Mouse (Mus musculus) midbrain, embryonic 14.5 days (tissue): ENCODE results near the gene Pafah2. TPM values are rescaled to one million over a fixed set of nuclear protein-coding genes. Genes with fewer than 3 reads are reported as not detected.
A peak's percentile ranks its signal among the peaks of the same experiment; 100 is the strongest.
"Not testable (repeated sequence)": the region's sequence is repeated elsewhere in the genome, so short reads cannot be mapped to it uniquely, and the experiment has no call there.

Source experiments
- ATAC-seq: fragments of 200-750 bp; cut with Nextera tagmentation; 2 replicates; pipeline ENCODE4 v1.8.0; 2017; ENCODE audit warnings: moderate number of reproducible peaks, moderate library complexity; ENCODE audit not compliant: low FRiP score, low TSS enrichment
- DNase-seq: peaks from one replicate; pipeline ENCODE4 v3.0.0-alpha.2; 2015
- H3K27ac ChIP-seq: fragments of 300-500 bp; sonication (generic); replicated peaks from 2 replicates; pipeline ENCODE4 v1.5.1; 2014; ENCODE audit warnings: mild to moderate bottlenecking, low read depth, low read length, moderate library complexity
- H3K27me3 ChIP-seq: fragments of 300-500 bp; sonication (generic); 2 replicates; pipeline ENCODE4 v1.6.1; 2014; ENCODE audit warnings: low read length, control low read depth, mixed read lengths; ENCODE audit not compliant: control insufficient read depth, insufficient read depth
- H3K36me3 ChIP-seq: fragments of 300-500 bp; sonication (generic); 2 replicates; pipeline ENCODE4 v1.6.1; 2014; ENCODE audit warnings: low read length, control low read depth; ENCODE audit not compliant: control insufficient read depth, insufficient read depth
- H3K4me1 ChIP-seq: fragments of 300-500 bp; sonication (generic); 2 replicates; pipeline ENCODE4 v1.6.1; 2014; ENCODE audit warnings: mild to moderate bottlenecking, antibody characterized with exemption, low read length, control low read depth; ENCODE audit not compliant: control insufficient read depth, insufficient read depth
- H3K4me2 ChIP-seq: fragments of 300-500 bp; sonication (generic); 2 replicates; pipeline ENCODE4 v1.6.1; 2014; ENCODE audit warnings: mild to moderate bottlenecking, low read length, moderate library complexity
- H3K4me3 ChIP-seq: fragments of 300-500 bp; sonication (generic); replicated peaks from 2 replicates; pipeline ENCODE4 v1.5.1; 2014; ENCODE audit warnings: low read depth, low read length
- H3K9ac ChIP-seq: fragments of 300-500 bp; sonication (generic); replicated peaks from 2 replicates; pipeline ENCODE4 v1.6.1; 2014; ENCODE audit warnings: mild to moderate bottlenecking, low read length, moderate library complexity
- H3K9me3 ChIP-seq: fragments of 300-500 bp; sonication (generic); 2 replicates; pipeline ENCODE4 v1.6.1; 2016; ENCODE audit warnings: low read length, control low read depth, mixed read lengths; ENCODE audit not compliant: control insufficient read depth
- WGBS: fragments of 180-500 bp; shearing (Covaris S2); extraction: QIAGEN DNeasy Blood & Tissue Kit; methylation state at CpG from one replicate; pipeline ENCODE4 v1.1.7; 2014; 5-methylcytosine and 5-hydroxymethylcytosine counted together
- polyA plus RNA-seq: library from polyadenylated mRNA; unstranded; fragments of >200 nt; fragmentation: Nextera tagmentation; extraction: Ambion mirVana; gene quantifications from 2 replicates; pipeline ENCODE4 v1.2.1, GENCODE M21; 2014

Pafah2 gene
- polyA plus RNA-seq, 1 experiment from 2014 or later = 6.9 TPM

GRCm38 (mm10) chr4:134365280-134365679, 30.8 kb upstream of the Pafah2 start:
- Histone ChIP-seq H3K9me3 (no peaks in the 10 kb centered on the region), H3K36me3 (no peaks in the 10 kb centered on the region), H3K4me1 (no peaks in the 10 kb centered on the region), H3K4me2 (no peak overlapping the region), H3K27me3 (peaks cover 11% of the 10 kb centered on the region), H3K4me3 (no peak overlapping the region), H3K27ac (no peak overlapping the region), H3K9ac (no peak overlapping the region)
- no peak for DNase-seq
- no peak for ATAC-seq
- 41% methylated on average over 5 of the region's 5 CpGs for WGBS

DNA sequence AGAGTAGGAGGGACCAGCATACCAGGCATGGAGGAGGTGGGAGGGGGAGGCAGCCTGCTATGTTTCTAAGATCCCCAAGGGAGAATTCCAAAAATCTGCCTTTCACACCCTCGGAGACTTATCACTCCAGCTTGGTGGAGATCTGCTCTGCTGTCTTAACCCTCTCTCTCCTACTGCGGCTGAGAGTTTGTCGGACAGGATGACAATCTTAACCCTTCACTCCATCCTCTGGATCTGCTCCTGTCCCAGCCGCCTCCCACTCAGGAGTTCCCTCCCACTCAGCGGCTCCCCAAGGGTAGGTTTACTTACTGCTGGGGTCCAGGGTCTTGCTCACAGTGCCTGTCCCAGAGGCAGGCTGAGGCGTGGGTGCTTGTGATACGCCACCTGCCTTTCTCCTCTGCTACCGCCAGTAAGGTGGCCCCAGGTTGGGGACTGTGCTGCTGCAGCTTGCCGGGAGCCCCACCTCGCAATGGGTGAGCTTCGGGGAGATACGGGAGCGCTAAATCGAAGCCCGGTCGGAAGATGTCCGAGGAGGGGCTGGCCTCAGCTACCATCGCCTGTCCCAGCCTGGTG, 25.4 kb upstream of the Pafah2 start:
- ATAC-seq (no peak), DNase-seq (no peak)
- Histone ChIP-seq H3K36me3 (no peaks in the 10 kb centered on the region), H3K4me3 (peak overlapping the region; percentile 17; the same call in 1 of the 2 replicates), H3K9ac (peak overlapping the region; percentile 20; the same call in 1 of the 2 replicates), H3K27ac (no peak overlapping the region), H3K27me3 (peaks cover 30% of the 10 kb centered on the region), H3K4me1 (peaks cover 12% of the 10 kb centered on the region), H3K9me3 (no peaks in the 10 kb centered on the region), H3K4me2 (peak overlapping the region; percentile 89)
- WGBS = 3% methylated on average over 18 of the region's 18 CpGs

DNA sequence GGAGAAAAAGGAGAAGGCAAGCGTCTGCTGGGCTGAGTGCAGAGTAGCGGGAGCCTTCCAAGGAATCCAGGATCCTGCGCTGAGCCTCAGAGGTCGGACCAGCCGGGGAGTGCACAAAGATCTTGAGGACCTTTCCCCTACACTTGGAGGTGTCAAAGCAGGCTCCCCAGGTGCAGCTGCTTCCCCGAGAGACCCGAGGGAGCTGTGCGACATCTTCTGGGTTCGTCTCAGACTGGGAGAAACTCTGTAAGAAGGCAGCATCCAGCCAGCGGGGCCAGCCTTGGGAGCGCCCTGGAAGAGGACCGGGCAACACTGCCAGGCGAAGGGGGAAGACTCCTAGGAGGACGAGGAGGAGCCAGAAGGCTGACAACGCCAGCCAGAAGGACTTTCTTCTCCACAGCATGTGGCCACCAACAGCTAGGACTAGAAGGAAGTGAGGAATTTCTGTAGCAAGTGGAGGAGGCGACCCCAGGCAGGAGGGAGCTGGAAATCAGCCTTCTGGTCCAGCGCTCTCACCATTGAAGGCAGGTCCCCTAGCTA, 24.7 kb upstream of the Pafah2 start:
- H3K9ac ChIP-seq = peak overlapping the region; percentile 20; the same call in 1 of the 2 replicates
- no peaks in the 10 kb centered on the region for H3K36me3 ChIP-seq
- no peak overlapping the region for H3K27ac ChIP-seq
- no peaks in the 10 kb centered on the region for H3K9me3 ChIP-seq
- peak overlapping the region; percentile 45 for H3K4me3 ChIP-seq
- H3K4me1 ChIP-seq = peaks cover 12% of the 10 kb centered on the region
- peaks cover 30% of the 10 kb centered on the region for H3K27me3 ChIP-seq
- peak overlapping the region; percentile 89 for H3K4me2 ChIP-seq
- ATAC-seq (no peak), DNase-seq (no peak)
- under 1% methylated on average over 17 of the region's 17 CpGs for WGBS

- peak; percentile 69; the same call in 1 of the 2 replicates for ATAC-seq
- H3K9me3 ChIP-seq = no peaks in the 10 kb centered on the region
- peak overlapping the region; percentile 89 for H3K4me2 ChIP-seq
- WGBS = under 1% methylated on average over 16 of the region's 16 CpGs
- peak overlapping the region; percentile 41 for H3K9ac ChIP-seq
- H3K27ac ChIP-seq = no peak overlapping the region
- DNase-seq = peak; percentile 88
- peaks cover 12% of the 10 kb centered on the region for H3K4me1 ChIP-seq
- no peaks in the 10 kb centered on the region for H3K36me3 ChIP-seq
- H3K27me3 ChIP-seq = peaks cover 30% of the 10 kb centered on the region
- H3K4me3 ChIP-seq = peak overlapping the region; percentile 45
Measured at GRCm38 (mm10) chr4:134372294-134372747, 23.8 kb upstream of the Pafah2 start.

- peaks cover 30% of the 10 kb centered on the region for H3K27me3 ChIP-seq
- no peaks in the 10 kb centered on the region for H3K36me3 ChIP-seq
- no peak overlapping the region for H3K27ac ChIP-seq
- WGBS = 79% methylated on average over 8 of the region's 8 CpGs
- H3K4me3 ChIP-seq = no peak overlapping the region
- H3K4me1 ChIP-seq = peaks cover 12% of the 10 kb centered on the region
- no peak overlapping the region; the same call in 1 of the 2 replicates for H3K4me2 ChIP-seq
- ATAC-seq (no peak), DNase-seq (no peak)
- H3K9ac ChIP-seq = no peak overlapping the region
- H3K9me3 ChIP-seq = no peaks in the 10 kb centered on the region
Measured at GRCm38 (mm10) chr4:134373295-134373694, 22.8 kb upstream of the Pafah2 start.

- peaks cover 28% of the 10 kb centered on the region for H3K27me3 ChIP-seq
- DNase-seq (no peak), ATAC-seq (no peak)
- no peaks in the 10 kb centered on the region for H3K36me3 ChIP-seq
- no peaks in the 10 kb centered on the region for H3K9me3 ChIP-seq
- no peak overlapping the region for H3K4me3 ChIP-seq
- H3K4me1 ChIP-seq = peaks cover 12% of the 10 kb centered on the region
- WGBS = 42% methylated on average over 1 of the region's 1 CpGs
- no peak overlapping the region for H3K4me2 ChIP-seq
- H3K9ac ChIP-seq = no peak overlapping the region
- H3K27ac ChIP-seq = no peak overlapping the region
Measured at GRCm38 (mm10) chr4:134374306-134374705, 21.8 kb upstream of the Pafah2 start.

DNA sequence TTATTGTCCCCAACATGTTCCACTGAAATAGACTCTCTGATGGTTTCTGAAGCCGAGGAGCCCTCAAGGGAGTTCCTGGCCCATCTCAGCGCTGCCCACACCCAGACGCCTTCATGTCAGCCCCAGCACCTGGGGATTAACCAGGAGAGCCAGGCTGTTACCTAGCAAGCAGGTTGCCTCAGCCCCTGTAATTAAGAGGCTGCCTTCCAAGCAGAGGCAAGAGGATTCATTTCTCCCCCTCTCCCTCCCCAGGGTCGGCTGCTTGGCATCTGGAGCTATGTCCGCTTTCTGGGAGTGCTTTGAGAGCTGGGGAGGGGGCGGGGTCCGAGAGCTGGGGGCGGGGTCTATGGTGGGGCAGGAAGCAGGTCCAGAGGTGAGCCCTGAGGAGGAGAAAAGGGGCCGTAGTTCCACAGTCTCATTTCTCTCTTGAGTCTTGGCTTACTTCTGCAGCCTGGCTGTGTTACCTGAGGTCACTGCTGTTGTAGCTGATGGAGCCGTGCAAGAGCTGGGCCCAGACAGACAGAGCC, 18.0 kb upstream of the Pafah2 start:
- H3K27ac ChIP-seq = no peak overlapping the region
- 36% methylated on average over 10 of the region's 10 CpGs for WGBS
- H3K4me3 ChIP-seq = no peak overlapping the region
- no peaks in the 10 kb centered on the region for H3K4me1 ChIP-seq
- ATAC-seq (no peak), DNase-seq (no peak)
- no peaks in the 10 kb centered on the region for H3K9me3 ChIP-seq
- H3K9ac ChIP-seq = no peak overlapping the region
- no peak overlapping the region for H3K4me2 ChIP-seq
- H3K27me3 ChIP-seq = no peaks in the 10 kb centered on the region
- H3K36me3 ChIP-seq = no peaks in the 10 kb centered on the region

DNA sequence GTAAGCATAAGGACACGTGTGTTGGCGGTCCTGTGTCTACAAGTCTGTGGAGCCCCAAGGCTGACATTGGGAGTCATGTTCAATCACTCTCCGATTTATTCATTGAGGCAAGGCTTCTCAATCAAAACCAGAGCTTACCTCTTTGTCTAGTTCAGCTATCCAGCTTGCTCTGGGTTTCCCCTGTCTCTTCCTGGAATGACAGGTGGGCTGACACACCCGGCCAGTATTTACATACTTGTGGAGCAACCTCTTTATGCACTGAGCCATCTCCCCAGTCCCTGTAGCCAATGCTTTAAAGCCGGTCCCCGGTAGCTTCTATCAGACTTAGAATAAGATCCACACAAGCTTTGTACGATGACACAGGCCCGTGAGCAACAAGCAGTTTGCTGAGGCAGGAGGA, 16.6 kb upstream of the Pafah2 start:
- H3K27ac ChIP-seq = no peak overlapping the region
- 86% methylated on average over 8 of the region's 8 CpGs for WGBS

GRCm38 (mm10) chr4:134383750-134384149, 12.4 kb upstream of the Pafah2 start, which contains the start of gene Extl1:
TSS of gene Extl1 (minus strand) at chr4:134383850.
- H3K27ac ChIP-seq, H3K4me1 ChIP-seq, H3K4me2 ChIP-seq, DNase-seq, H3K9ac ChIP-seq, H3K9me3 ChIP-seq, H3K27me3 ChIP-seq, ATAC-seq, H3K36me3 ChIP-seq, H3K4me3 ChIP-seq: not testable (repeated sequence)
- WGBS = 97% methylated on average over 2 of the region's 6 CpGs

More for the DNA sequence above, 16.6 kb upstream of the Pafah2 start:
- no peaks in the 10 kb centered on the region for H3K27me3 ChIP-seq
- H3K4me2 ChIP-seq = no peak overlapping the region
- no peak overlapping the region for H3K4me3 ChIP-seq
- no peaks in the 10 kb centered on the region for H3K36me3 ChIP-seq
- DNase-seq (no peak), ATAC-seq (no peak)
- H3K9ac ChIP-seq = no peak overlapping the region
- H3K9me3 ChIP-seq = no peaks in the 10 kb centered on the region
- H3K4me1 ChIP-seq = no peaks in the 10 kb centered on the region
